Mouse (Mus musculus) right cerebral cortex, adult 18-20 months (tissue): ENCODE measurements around the gene Wdr34.

Experiments
- DNase-seq: peaks from one replicate; pipeline ENCODE4 v3.0.0; 2022; ENCODE audit warnings: mixed read lengths

Gene Wdr34

DNA sequence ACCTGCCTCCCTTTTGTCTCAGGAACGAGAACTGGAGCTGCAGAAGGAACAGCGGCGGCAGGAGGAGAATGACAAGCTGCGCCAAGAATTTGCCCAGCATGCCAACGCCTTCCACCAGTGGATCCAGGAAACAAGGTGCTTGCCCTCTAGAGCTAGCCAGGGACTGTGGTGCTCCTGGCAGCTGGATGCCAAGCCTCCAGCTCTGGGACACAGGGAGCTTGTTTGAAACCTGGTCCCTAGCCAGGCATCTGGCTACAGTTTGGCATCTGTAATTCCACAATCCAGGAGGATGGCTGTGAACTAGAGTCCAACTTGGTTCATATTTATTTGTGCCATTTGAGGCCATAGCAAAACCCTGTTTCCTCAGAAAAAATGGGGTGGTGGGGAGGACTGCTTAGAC, 21.7 kb downstream of the Wdr34 start:
- DNase-seq: no peak

DNA sequence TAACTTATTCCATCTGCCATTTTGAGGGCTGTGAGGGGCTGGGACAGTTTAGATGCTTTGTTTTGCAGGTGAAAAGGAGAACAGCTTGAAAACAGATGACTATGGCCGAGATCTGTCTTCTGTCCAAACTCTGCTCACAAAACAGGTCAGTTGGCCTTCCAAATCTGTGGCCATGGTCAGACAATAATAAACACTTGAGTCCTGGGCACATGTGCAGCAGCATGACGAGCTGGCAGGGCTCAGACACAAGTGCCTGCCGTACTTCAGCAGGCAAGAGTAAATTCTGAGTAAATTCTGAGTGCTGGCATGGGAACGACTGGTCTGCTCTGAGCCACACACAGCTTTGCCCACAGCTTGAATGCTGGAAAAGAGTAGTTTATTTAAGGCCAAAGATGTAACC, 23.2 kb downstream of the Wdr34 start:
- DNase-seq: no peak

DNA sequence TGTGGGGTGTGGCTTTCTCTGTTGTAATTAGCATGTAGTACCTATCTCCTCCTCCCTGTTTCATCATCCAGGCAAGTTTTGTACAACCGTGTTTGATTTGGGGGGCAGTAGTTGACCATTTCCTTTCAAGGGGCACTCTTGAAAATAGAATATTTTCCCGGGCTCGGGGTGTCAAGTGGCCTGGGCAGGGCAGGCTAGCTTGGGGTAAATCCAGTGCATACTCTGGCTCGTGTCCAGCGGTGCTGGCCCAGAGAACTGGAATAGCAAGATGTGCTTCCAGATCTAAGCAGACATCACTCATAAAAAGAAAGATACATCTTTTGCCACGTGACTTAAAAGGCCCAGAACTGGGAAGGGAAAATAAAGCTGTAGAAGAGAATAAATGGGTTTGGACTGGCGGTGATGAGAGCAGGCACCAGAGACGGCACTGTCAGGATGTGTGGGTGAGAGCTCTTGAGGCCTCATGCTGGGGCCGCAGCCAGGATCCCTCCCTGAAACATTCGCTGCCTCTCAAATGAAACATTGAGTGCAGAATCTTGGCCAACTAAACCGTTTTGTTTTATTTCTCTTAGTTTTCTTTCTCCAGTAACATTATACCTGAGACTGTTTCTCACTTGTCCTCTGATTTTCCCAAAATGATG, 34.2 kb downstream of the Wdr34 start:
- peak; percentile 19 for DNase-seq

DNA sequence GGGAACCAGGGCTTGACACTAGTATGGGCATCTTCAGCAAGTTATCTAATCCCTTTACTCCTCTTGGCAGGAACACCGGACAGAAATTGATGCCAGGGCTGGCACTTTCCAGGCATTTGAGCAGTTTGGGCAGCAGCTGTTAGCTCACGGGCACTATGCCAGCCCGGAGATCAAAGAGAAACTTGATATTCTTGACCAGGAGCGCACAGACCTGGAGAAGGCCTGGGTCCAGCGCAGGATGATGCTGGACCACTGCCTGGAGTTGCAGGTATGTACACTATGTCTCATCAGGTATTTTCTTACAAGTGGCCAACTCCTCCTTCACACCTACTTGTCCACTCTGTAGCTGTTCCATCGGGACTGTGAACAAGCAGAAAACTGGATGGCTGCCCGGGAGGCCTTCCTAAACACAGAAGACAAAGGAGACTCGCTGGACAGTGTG, 37.8 kb downstream of the Wdr34 start:
- DNase-seq: peak; percentile 32

DNA sequence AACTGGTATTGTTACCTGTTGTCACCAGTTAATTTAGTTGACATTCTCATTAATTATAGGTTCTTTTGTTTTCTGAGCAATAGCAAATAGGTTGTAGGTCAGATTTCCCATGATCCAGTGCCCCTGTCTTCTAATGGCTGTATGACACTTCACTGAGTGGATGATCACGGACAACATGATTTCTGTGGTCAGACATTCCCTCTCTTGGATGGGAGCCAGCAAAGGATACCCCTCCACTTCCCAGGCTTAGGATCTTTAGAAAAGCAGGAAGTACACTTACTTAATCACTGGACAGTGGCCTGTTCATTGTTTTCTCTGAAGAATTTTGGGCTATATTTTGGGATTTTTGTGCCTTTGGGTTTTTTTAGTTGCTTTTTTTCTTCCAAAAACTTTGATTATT, 39.6 kb downstream of the Wdr34 start:
- no peak for DNase-seq

DNA sequence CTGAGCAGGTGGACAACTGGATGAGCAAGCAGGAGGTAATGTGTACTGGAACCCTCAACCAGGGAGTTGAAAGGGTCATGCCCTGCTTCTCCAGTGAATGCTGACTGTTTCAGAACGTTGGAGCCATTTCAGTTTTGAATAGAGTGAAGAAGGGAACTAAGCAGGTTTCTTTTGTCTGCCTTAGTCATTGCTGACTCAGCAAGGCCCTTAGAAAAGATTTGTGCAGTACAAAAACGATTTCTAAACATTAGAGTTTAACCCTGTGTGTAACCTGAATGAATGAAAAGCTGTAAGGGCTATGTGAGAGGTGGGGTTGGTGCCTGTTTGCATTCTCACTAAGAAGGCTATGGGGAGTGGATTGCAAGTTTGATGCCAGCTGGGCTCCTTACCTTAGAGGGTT, 56.7 kb downstream of the Wdr34 start:
- DNase-seq: no peak
